Mouse (Mus musculus) CH12.LX (cell line): ENCODE data around the gene Glp1r. TPM values are rescaled to one million over a fixed set of nuclear protein-coding genes. Genes with fewer than 3 reads are reported as not detected.

Experiments used
- DNase-seq: peaks from one replicate; pipeline ENCODE4 v3.0.0-alpha.2; 2013; ENCODE audit errors: extremely low read depth
- H3K27ac ChIP-seq: 2 replicates; pipeline ENCODE4 v1.5.1; 2012; ENCODE audit warnings: low read depth, mild to moderate bottlenecking, control low read depth, moderate library complexity; ENCODE audit not compliant: insufficient read depth
- H3K27me3 ChIP-seq: replicated peaks from 2 replicates; pipeline ENCODE3; 2012; ENCODE audit warnings: inconsistent platforms
- H3K36me3 ChIP-seq, 2 experiments: replicated peaks in 1 of 2; 2 replicates each; pipeline versions ENCODE3 to v1.6.1; 2012; ENCODE audit warnings: inconsistent platforms in 1 of 2, low read length in 1 of 2, mild to moderate bottlenecking in 1 of 2, mixed read lengths in 1 of 2, moderate library complexity in 1 of 2; ENCODE audit not compliant: control insufficient read depth in 1 of 2, insufficient read depth in 1 of 2
- H3K4me1 ChIP-seq, 2 experiments: 2 replicates each; pipeline ENCODE4 v1.6.1; 2012; ENCODE audit warnings: inconsistent platforms in 1 of 2, moderate library complexity in 1 of 2; ENCODE audit not compliant: insufficient read depth in 2 of 2, control insufficient read depth in 1 of 2
- H3K4me2 ChIP-seq: 2 replicates; pipeline ENCODE4 v1.6.1; 2012; ENCODE audit warnings: low read depth, mild to moderate bottlenecking, control low read depth; ENCODE audit not compliant: poor library complexity, insufficient read depth, severe bottlenecking
- H3K4me3 ChIP-seq, 3 experiments: fragments of 150-350 bp in 1 of 3; sonication (generic) in 1 of 3; replicated peaks in 1 of 3; 2 replicates each; pipeline versions ENCODE3 to v1.5.1; 2011 to 2012; ENCODE audit warnings: low read depth in 2 of 3, low read length in 2 of 3, mild to moderate bottlenecking in 2 of 3, moderate library complexity in 2 of 3, control low read depth in 1 of 3, improper control_type of control experiment in 1 of 3, inconsistent platforms in 1 of 3, mixed read lengths in 1 of 3; ENCODE audit not compliant: poor library complexity in 1 of 3
- H3K79me2 ChIP-seq: replicated peaks from 2 replicates; pipeline ENCODE4 v1.6.1; 2012; ENCODE audit warnings: mild to moderate bottlenecking, moderate library complexity; ENCODE audit not compliant: control insufficient read depth, poor library complexity, insufficient read depth, severe bottlenecking; ENCODE audit errors: extremely low read depth
- H3K9ac ChIP-seq: 2 replicates; pipeline ENCODE4 v1.6.1; 2012; ENCODE audit warnings: low read depth, mild to moderate bottlenecking, control low read depth, moderate library complexity; ENCODE audit not compliant: insufficient read depth
- H3K9me3 ChIP-seq: replicated peaks from 2 replicates; pipeline ENCODE3; 2012; ENCODE audit warnings: low read length, inconsistent platforms, mixed read lengths
- BHLHE40 ChIP-seq: IDR thresholded peaks from 2 replicates; pipeline ENCODE4 v1.6.1; 2011; ENCODE audit warnings: mild to moderate bottlenecking, low read depth, low read length, improper control_type of control experiment
- CHD1 ChIP-seq: IDR thresholded peaks from 2 replicates; pipeline ENCODE4 v1.6.1; 2012; ENCODE audit warnings: low read depth, low read length, improper control_type of control experiment, inconsistent platforms
- CHD2 ChIP-seq: IDR thresholded peaks from 2 replicates; pipeline ENCODE4 v1.6.1; 2011; ENCODE audit warnings: low read length, improper control_type of control experiment
- CTCF ChIP-seq, 2 experiments: IDR thresholded peaks in 1 of 2; conservative IDR thresholded peaks in 1 of 2; 2 replicates each; pipeline ENCODE4 v1.5.1; 2011 to 2012; ENCODE audit warnings: low read depth in 2 of 2, low read length in 2 of 2, improper control_type of control experiment in 1 of 2, inconsistent platforms in 1 of 2, mild to moderate bottlenecking in 1 of 2, moderate library complexity in 1 of 2
- E2F4 ChIP-seq: IDR thresholded peaks from 2 replicates; pipeline ENCODE4 v1.6.1; 2011; ENCODE audit warnings: low read depth, low read length, improper control_type of control experiment; ENCODE audit not compliant: insufficient replicate concordance
- ELF1 ChIP-seq: IDR thresholded peaks from 2 replicates; pipeline ENCODE4 v1.6.1; 2014; ENCODE audit warnings: low read depth, mild to moderate bottlenecking, inconsistent platforms, low read length, improper control_type of control experiment
- EP300 ChIP-seq: IDR thresholded peaks from 2 replicates; pipeline ENCODE4 v1.6.1; 2011; ENCODE audit warnings: low read length, improper control_type of control experiment
- ETS1 ChIP-seq: conservative IDR thresholded peaks from 2 replicates; pipeline ENCODE4 v1.6.1; 2012; ENCODE audit warnings: low read depth, mild to moderate bottlenecking, inconsistent platforms, low read length, improper control_type of control experiment, moderate library complexity
- GABPA ChIP-seq: IDR thresholded peaks from 2 replicates; pipeline ENCODE4 v1.6.1; 2012; ENCODE audit warnings: low read depth, low read length, improper control_type of control experiment, inconsistent platforms; ENCODE audit not compliant: insufficient replicate concordance
- KAT2A ChIP-seq: IDR thresholded peaks from 2 replicates; pipeline ENCODE4 v1.6.1; 2012; ENCODE audit warnings: low read length, improper control_type of control experiment, inconsistent platforms; ENCODE audit not compliant: insufficient replicate concordance
- MAFK ChIP-seq: IDR thresholded peaks from 2 replicates; pipeline ENCODE4 v1.6.1; 2011; ENCODE audit warnings: low read length, improper control_type of control experiment; ENCODE audit not compliant: insufficient replicate concordance
- MAX ChIP-seq: IDR thresholded peaks from 2 replicates; pipeline ENCODE4 v1.6.1; 2011; ENCODE audit warnings: low read length, improper control_type of control experiment
- MEF2A ChIP-seq: IDR thresholded peaks from 2 replicates; pipeline ENCODE4 v1.6.1; 2014; ENCODE audit warnings: low read depth, mild to moderate bottlenecking, inconsistent platforms, low read length, improper control_type of control experiment, borderline replicate concordance
- MXI1 ChIP-seq: IDR thresholded peaks from 2 replicates; pipeline ENCODE4 v1.6.1; 2011; ENCODE audit warnings: mild to moderate bottlenecking, low read depth, low read length, improper control_type of control experiment
- NELFE ChIP-seq: IDR thresholded peaks from 2 replicates; pipeline ENCODE4 v1.6.1; 2011; ENCODE audit warnings: low read depth, low read length, improper control_type of control experiment
- NRF1 ChIP-seq: IDR thresholded peaks from 2 replicates; pipeline ENCODE4 v1.6.1; 2014; ENCODE audit warnings: low read depth, mild to moderate bottlenecking, inconsistent platforms, low read length, improper control_type of control experiment, moderate library complexity
- POLR2A ChIP-seq: IDR thresholded peaks from 2 replicates; pipeline ENCODE4 v1.6.1; 2011; ENCODE audit warnings: low read depth, mild to moderate bottlenecking, improper control_type of control experiment, low read length
- RAD21 ChIP-seq: IDR thresholded peaks from 2 replicates; pipeline ENCODE4 v1.6.1; 2011; ENCODE audit warnings: low read depth, mild to moderate bottlenecking, low read length, improper control_type of control experiment, moderate library complexity
- RCOR1 ChIP-seq: conservative IDR thresholded peaks from 2 replicates; pipeline ENCODE4 v1.6.1; 2012; ENCODE audit warnings: low read depth, mild to moderate bottlenecking, inconsistent platforms, low read length, improper control_type of control experiment
- SIN3A ChIP-seq: IDR thresholded peaks from 2 replicates; pipeline ENCODE4 v1.6.1; 2012; ENCODE audit warnings: low read length, improper control_type of control experiment, inconsistent platforms
- SMC3 ChIP-seq: IDR thresholded peaks from 2 replicates; pipeline ENCODE4 v1.6.1; 2011; ENCODE audit warnings: low read depth, low read length, improper control_type of control experiment
- TBP ChIP-seq: conservative IDR thresholded peaks from 2 replicates; pipeline ENCODE4 v1.6.1; 2011; ENCODE audit warnings: low read depth, low read length, improper control_type of control experiment
- TCF12 ChIP-seq: IDR thresholded peaks from 2 replicates; pipeline ENCODE4 v1.6.1; 2014; ENCODE audit warnings: low read depth, mild to moderate bottlenecking, inconsistent platforms, low read length, improper control_type of control experiment
- USF1 ChIP-seq: IDR thresholded peaks from 2 replicates; pipeline ENCODE4 v1.6.1; 2014; ENCODE audit warnings: low read depth, mild to moderate bottlenecking, inconsistent platforms, low read length, improper control_type of control experiment
- USF2 ChIP-seq: conservative IDR thresholded peaks from 2 replicates; pipeline ENCODE4 v1.6.1; 2011; ENCODE audit warnings: low read depth, low read length, improper control_type of control experiment
- dilution Hi-C: fragments of 300-500 bp; cut with MboI; formaldehyde crosslinking; loops from 2 replicates; pipeline ENCODE4 v1.14.3; 2020; ENCODE audit warnings: low sequenced_read_pairs; ENCODE audit not compliant: extremely low pct_unique_long_range_greater_than_20kb, extremely low pct_ligation_motif_present
- in situ Hi-C: fragments of 300-500 bp; cut with MboI; formaldehyde crosslinking; loops from 3 replicates; pipeline ENCODE4 v1.14.3; 2019; ENCODE audit warnings: low sequenced_read_pairs, low pct_ligation_motif_present, low pct_unique_long_range_greater_than_20kb, mixed read lengths
- polyA plus RNA-seq: library from polyadenylated mRNA; unstranded; fragments of >175 nt; gene quantifications from 2 replicates; pipeline ENCODE4 v1.2.1, GENCODE M21; 2012; ENCODE audit warnings: low read depth; ENCODE audit not compliant: insufficient read length
- total RNA-seq, 2 experiments: library from RNA; depleted of rRNA; stranded (reverse); fragments of 300-350 nt in 1 of 2; fragments of >200 nt in 1 of 2; gene quantifications; 2 replicates each; pipeline ENCODE4 v1.2.3; 2012 to 2014

Glp1r gene
- total and polyA plus RNA-seq, 3 experiments, result 0.04 TPM; not detected in 2

DNA sequence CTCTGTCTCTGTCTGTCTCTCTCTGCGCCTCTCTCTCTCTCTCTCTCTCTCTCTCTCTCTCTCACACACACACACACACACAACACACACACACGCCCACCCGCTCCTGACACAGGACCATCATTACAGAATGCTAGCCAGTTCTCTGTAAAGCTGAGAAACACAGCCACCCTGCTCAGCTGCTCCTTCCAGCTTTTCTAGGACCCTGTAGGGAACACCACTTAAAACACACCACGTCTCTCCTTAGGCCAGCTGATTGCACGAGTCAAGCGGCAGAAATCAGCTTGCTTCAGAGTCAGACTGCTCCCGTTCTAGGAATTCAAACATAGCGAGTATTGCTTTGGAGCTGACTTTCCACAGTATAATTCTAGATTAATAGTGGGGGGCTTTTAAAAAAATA, 35.3 kb upstream of the Glp1r start:
- DNase-seq, result no peak
- Histone ChIP-seq H3K27ac (no peak overlapping the region), H3K79me2 (no peaks in the 10 kb centered on the region), H3K4me1 (no peaks in the 10 kb centered on the region), H3K36me3 (no peaks in the 10 kb centered on the region), H3K4me2 (no peak overlapping the region), H3K4me3 (no peak overlapping the region), H3K9ac (no peak overlapping the region), H3K27me3 (peaks cover 5% of the 10 kb centered on the region), H3K9me3 (no peaks in the 10 kb centered on the region)
- no peak for TF ChIP-seq RCOR1
- TF ChIP-seq CHD1, result no peak
- no peak for TF ChIP-seq EP300
- TF ChIP-seq SIN3A, result no peak
- no peak for TF ChIP-seq TCF12
- no peak for TF ChIP-seq ELF1
- no peak for TF ChIP-seq CHD2
- TF ChIP-seq KAT2A, result no peak
- no peak for TF ChIP-seq USF1
- TF ChIP-seq MXI1, result no peak
- TF ChIP-seq MAFK, result no peak
- TF ChIP-seq MEF2A, result no peak
- no peak for TF ChIP-seq ETS1
- no peak for TF ChIP-seq NRF1
- in situ Hi-C loops, result no loop called here
- dilution Hi-C loops, result no loop called here

DNA sequence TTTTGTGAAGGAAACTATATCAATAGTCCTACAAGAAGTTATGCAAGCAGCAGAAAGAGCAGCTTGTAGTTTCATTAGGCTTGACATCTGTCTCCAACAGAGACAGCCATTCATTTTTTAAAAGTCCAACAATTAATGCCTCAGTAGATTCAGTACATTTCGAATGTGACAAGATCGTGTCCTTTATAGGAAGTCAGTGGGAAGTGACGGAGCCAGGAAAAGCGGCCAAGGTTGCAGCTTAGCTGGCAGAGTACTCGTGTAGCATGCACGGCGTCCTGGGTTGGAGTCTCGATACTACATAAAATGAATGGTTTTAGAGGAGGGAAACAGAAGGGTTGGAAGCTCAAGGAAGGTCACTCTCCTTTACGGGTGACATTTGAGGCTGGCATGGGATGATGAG, 34.7 kb upstream of the Glp1r start:
- H3K4me3 ChIP-seq, result no peak overlapping the region
- H3K4me1 ChIP-seq, result no peaks in the 10 kb centered on the region
- DNase-seq, result no peak
- H3K9ac ChIP-seq, result no peak overlapping the region
- no peak overlapping the region for H3K27ac ChIP-seq
- H3K79me2 ChIP-seq, result no peaks in the 10 kb centered on the region
- peaks cover 5% of the 10 kb centered on the region for H3K27me3 ChIP-seq
- no peaks in the 10 kb centered on the region for H3K36me3 ChIP-seq
- no peak overlapping the region for H3K4me2 ChIP-seq
- dilution Hi-C loops, result no loop called here
- TF ChIP-seq ETS1 (no peak), MAX (no peak), NRF1 (no peak), CHD2 (no peak), RAD21 (no peak), GABPA (no peak), USF2 (no peak), KAT2A (no peak), TBP (no peak), CHD1 (no peak), SMC3 (no peak), MAFK (no peak), POLR2A (no peak), TCF12 (no peak), CTCF (conservative IDR thresholded peaks at IDR 0.05 in 1 of 2, IDR thresholded peaks at IDR 0.05 in 1 of 2; ENCODE audit: low read depth in 2 of 2, low read length in 2 of 2) (no peak), E2F4 (no peak), NELFE (no peak), BHLHE40 (no peak), EP300 (no peak), USF1 (no peak)
- TF ChIP-seq, all 38 proteins: peak for 0
- no peaks in the 10 kb centered on the region for H3K9me3 ChIP-seq
- in situ Hi-C loops, result no loop called here
